30 mouse cellular contexts compared by ENCODE assay signal in the genomic region with DNA sequence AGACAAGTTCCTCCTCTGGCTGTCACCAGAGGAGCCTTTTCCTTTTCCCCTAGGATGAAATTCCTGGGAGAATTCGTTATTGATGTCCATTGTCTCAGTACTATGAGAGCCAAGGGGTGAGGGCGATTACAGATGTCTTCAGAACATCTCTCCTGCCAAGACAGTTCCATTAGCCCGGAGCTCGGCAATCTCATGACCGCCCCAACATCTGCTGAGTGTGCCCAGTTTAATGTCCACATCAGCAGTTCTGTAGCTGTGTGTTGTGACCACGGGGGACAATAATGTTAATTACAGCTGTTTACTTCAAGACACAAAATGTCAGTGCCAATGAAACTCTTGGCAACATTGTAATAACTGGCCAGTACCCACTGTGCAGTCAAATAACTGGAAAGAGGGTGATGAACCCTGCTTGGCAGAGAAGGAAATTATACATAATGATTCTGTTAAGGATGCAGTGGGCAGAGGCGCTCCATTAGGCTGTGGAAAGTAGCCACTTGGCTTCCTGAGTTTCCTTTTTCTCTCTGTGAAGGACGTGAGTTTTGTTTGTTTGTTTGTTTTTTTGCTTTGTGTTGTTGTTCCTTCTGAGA. TPM values are rescaled to one million over a fixed set of nuclear protein-coding genes. Genes with fewer than 3 reads are reported as not detected.
DNase-seq lines count a peak whose midpoint lies in the region; ATAC-seq and TF ChIP-seq lines count a peak whose summit lies in the region.
"Had no signal": no experiment of that assay in that cellular context is flagged by ENCODE, and none has a peak within 500 bp of the region (broad histone marks: within the 10 kb centered on the region; RNA-seq: fewer than 3 reads in every experiment).

No protein-coding gene starts in this region.

- WGBS in hindbrain, embryonic 15.5 days, result 77% methylated on average over 8 of the region's 8 CpGs
- WGBS in hindbrain, embryonic 12.5 days, result 84% methylated on average over 8 of the region's 8 CpGs
- WGBS in hindbrain, postnatal 0 days, result 77% methylated on average over 8 of the region's 8 CpGs
- 82% methylated on average over 8 of the region's 8 CpGs for WGBS in hindbrain, embryonic 11.5 days
- WGBS in neural tube, embryonic 15.5 days, result 69% methylated on average over 8 of the region's 8 CpGs

- no peak overlapping the region for H3K9ac ChIP-seq in hindbrain, embryonic 15.5 days
- no peak overlapping the region for H3K9ac ChIP-seq in hindbrain, embryonic 12.5 days
- H3K9ac ChIP-seq in hindbrain, postnatal 0 days (replicated peaks; ENCODE audit: low read length), result no peak overlapping the region
- H3K9ac ChIP-seq in hindbrain, embryonic 11.5 days (ENCODE audit: low read depth, low read length), result no peak overlapping the region
- H3K9ac ChIP-seq in neural tube, embryonic 15.5 days (replicated peaks), result no peak overlapping the region
- H3K9ac ChIP-seq: embryonic facial prominence, embryonic 13.5 days; embryonic facial prominence, embryonic 15.5 days; forebrain, embryonic 12.5 days had no signal

- no peaks in the 10 kb centered on the region for H3K4me1 ChIP-seq in hindbrain, embryonic 15.5 days (replicated peaks)
- no peaks in the 10 kb centered on the region for H3K4me1 ChIP-seq in hindbrain, embryonic 12.5 days
- no peaks in the 10 kb centered on the region for H3K4me1 ChIP-seq in hindbrain, postnatal 0 days (ENCODE audit: insufficient read depth, low read length)
- H3K4me1 ChIP-seq in hindbrain, embryonic 11.5 days (replicated peaks; ENCODE audit: control insufficient read depth, insufficient read depth, low read length), result no peaks in the 10 kb centered on the region
- no peaks in the 10 kb centered on the region for H3K4me1 ChIP-seq in neural tube, embryonic 15.5 days
- H3K4me1 ChIP-seq: embryonic facial prominence, embryonic 13.5 days; embryonic facial prominence, embryonic 15.5 days; forebrain, embryonic 12.5 days had no signal

- TF ChIP-seq CTCF in hindbrain, postnatal 0 days (IDR thresholded peaks at IDR 0.05; ENCODE audit: low read depth), result no peak

- peak; percentile 20 for DNase-seq in hindbrain, postnatal 0 days (ENCODE audit: low spot score)
- no peak for DNase-seq in hindbrain, embryonic 11.5 days (ENCODE audit: low spot score)
- no peak for DNase-seq in neural tube, embryonic 10.5 days (ENCODE audit: extremely low spot score, low spot score)
- DNase-seq: adrenal gland, adult 2 months; adrenal gland, postnatal 10 days; adrenal gland, postnatal 25 days; B cell, adult 2 months; cerebellum, adult 11 months; cerebellum, adult 18-20 months; cerebellum, adult 8-10 months; cerebellum, adult 9-11 months; cerebellum, postnatal 14 days; cerebellum, postnatal 36 days; embryo, embryonic 11 days had no signal

- H3K27ac ChIP-seq in hindbrain, embryonic 15.5 days (replicated peaks), result no peak overlapping the region
- H3K27ac ChIP-seq in hindbrain, embryonic 12.5 days, result no peak overlapping the region
- H3K27ac ChIP-seq in hindbrain, postnatal 0 days, result no peak overlapping the region
- no peak overlapping the region for H3K27ac ChIP-seq in hindbrain, embryonic 11.5 days (ENCODE audit: low read depth, low read length)
- H3K27ac ChIP-seq in neural tube, embryonic 15.5 days (replicated peaks), result 0 out of 2 replicates have a peak overlapping the region, but pooled peaks have one; percentile 48
- H3K27ac ChIP-seq: embryonic facial prominence, embryonic 13.5 days; embryonic facial prominence, embryonic 15.5 days; forebrain, embryonic 10.5 days; forebrain, embryonic 12.5 days had no signal

- H3K4me2 ChIP-seq in hindbrain, embryonic 15.5 days, result no peak overlapping the region
- no peak overlapping the region for H3K4me2 ChIP-seq in hindbrain, embryonic 12.5 days (replicated peaks)
- H3K4me2 ChIP-seq in hindbrain, postnatal 0 days (ENCODE audit: low read depth, low read length), result no peak overlapping the region
- no peak overlapping the region for H3K4me2 ChIP-seq in hindbrain, embryonic 11.5 days (replicated peaks; ENCODE audit: low read depth, low read length)
- H3K4me2 ChIP-seq in neural tube, embryonic 15.5 days, result no peak overlapping the region
- H3K4me2 ChIP-seq: embryonic facial prominence, embryonic 13.5 days; embryonic facial prominence, embryonic 15.5 days; forebrain, embryonic 12.5 days had no signal

- no peak overlapping the region for H3K4me3 ChIP-seq in hindbrain, embryonic 15.5 days
- no peak overlapping the region for H3K4me3 ChIP-seq in hindbrain, embryonic 12.5 days
- no peak overlapping the region for H3K4me3 ChIP-seq in hindbrain, postnatal 0 days (ENCODE audit: low read length)
- no peak overlapping the region for H3K4me3 ChIP-seq in hindbrain, embryonic 11.5 days (ENCODE audit: low read depth, low read length)
- no peak overlapping the region for H3K4me3 ChIP-seq in neural tube, embryonic 15.5 days (replicated peaks)
- H3K4me3 ChIP-seq: embryonic facial prominence, embryonic 13.5 days; embryonic facial prominence, embryonic 15.5 days; erythroblast, embryonic 14.5 days; forebrain, embryonic 10.5 days; forebrain, embryonic 12.5 days had no signal

- no peaks in the 10 kb centered on the region for H3K36me3 ChIP-seq in hindbrain, embryonic 15.5 days
- no peaks in the 10 kb centered on the region for H3K36me3 ChIP-seq in hindbrain, embryonic 12.5 days
- no peaks in the 10 kb centered on the region for H3K36me3 ChIP-seq in hindbrain, postnatal 0 days (ENCODE audit: insufficient read depth, low read length)
- no peaks in the 10 kb centered on the region for H3K36me3 ChIP-seq in hindbrain, embryonic 11.5 days (ENCODE audit: control insufficient read depth, insufficient read depth, low read length)
- no peaks in the 10 kb centered on the region for H3K36me3 ChIP-seq in neural tube, embryonic 15.5 days
- H3K36me3 ChIP-seq: embryonic facial prominence, embryonic 13.5 days; embryonic facial prominence, embryonic 15.5 days; forebrain, embryonic 10.5 days; forebrain, embryonic 12.5 days; G1E had no signal

- H3K27me3 ChIP-seq in hindbrain, embryonic 15.5 days, result no peaks in the 10 kb centered on the region
- H3K27me3 ChIP-seq in hindbrain, embryonic 12.5 days, result no peaks in the 10 kb centered on the region
- no peaks in the 10 kb centered on the region for H3K27me3 ChIP-seq in hindbrain, postnatal 0 days (ENCODE audit: insufficient read depth, low read length)
- no peaks in the 10 kb centered on the region for H3K27me3 ChIP-seq in hindbrain, embryonic 11.5 days (ENCODE audit: control insufficient read depth, insufficient read depth, low read length)
- no peaks in the 10 kb centered on the region for H3K27me3 ChIP-seq in neural tube, embryonic 15.5 days (replicated peaks)
- H3K27me3 ChIP-seq: CH12.LX; embryonic facial prominence, embryonic 13.5 days; embryonic facial prominence, embryonic 15.5 days; forebrain, embryonic 12.5 days; Patski had no signal

- ATAC-seq in hindbrain, embryonic 15.5 days (ENCODE audit: low FRiP score, low read depth), result peak; percentile 42; the same call in 1 of the 2 replicates
- no peak for ATAC-seq in hindbrain, embryonic 12.5 days (ENCODE audit: low FRiP score)
- 0 out of 2 replicates have a peak, but pooled peaks have one; percentile 40 for ATAC-seq in hindbrain, postnatal 0 days
- no peak for ATAC-seq in hindbrain, embryonic 11.5 days (ENCODE audit: low FRiP score)
- ATAC-seq in neural tube, embryonic 15.5 days (ENCODE audit: low FRiP score), result peak; percentile 79
- ATAC-seq: activated CD4-positive, CD25-positive, alpha-beta regulatory T cell, adult 4 months; CD4-positive, CD25-positive, alpha-beta regulatory T cell, adult 4 months; forebrain, embryonic 14.5 days; forebrain, embryonic 16.5 days; Patski had no signal

- H3K9me3 ChIP-seq in hindbrain, embryonic 15.5 days, result no peaks in the 10 kb centered on the region
- no peaks in the 10 kb centered on the region for H3K9me3 ChIP-seq in hindbrain, embryonic 12.5 days (replicated peaks)
- H3K9me3 ChIP-seq in hindbrain, postnatal 0 days (ENCODE audit: low read length), result no peaks in the 10 kb centered on the region
- no peaks in the 10 kb centered on the region for H3K9me3 ChIP-seq in hindbrain, embryonic 11.5 days (ENCODE audit: control insufficient read depth, low read length)
- H3K9me3 ChIP-seq in neural tube, embryonic 15.5 days (replicated peaks), result no peaks in the 10 kb centered on the region
- H3K9me3 ChIP-seq: embryonic facial prominence, embryonic 13.5 days; embryonic facial prominence, embryonic 15.5 days; forebrain, embryonic 10.5 days; forebrain, embryonic 12.5 days; G1E had no signal

RNA-seq across cellular contexts. Expression of a gene that starts 22.5 kb away (rescaled TPM):
- 2.5 TPM in 2 replicates for polyA plus RNA-seq in hindbrain, embryonic 15.5 days (2015; fragmentation: Nextera tagmentation; extraction: Ambion mirVana)
- polyA plus RNA-seq in hindbrain, embryonic 12.5 days (2016; fragmentation: Nextera tagmentation; extraction: Ambion mirVana), result 2.8 and 3.8 TPM in 2 replicates
- 2.9 and 3.3 TPM in 2 replicates for total RNA-seq in hindbrain, postnatal 0 days (2014; rRNA removed)
- polyA plus RNA-seq in hindbrain, postnatal 0 days (2015; fragmentation: Nextera tagmentation; extraction: Ambion mirVana), result 3.6 and 4.3 TPM in 2 replicates
- polyA plus RNA-seq in hindbrain, embryonic 11.5 days (2014; fragmentation: Nextera tagmentation; extraction: Ambion mirVana), result 2.1 TPM in 2 replicates
- 3.4 and 4.2 TPM in 2 replicates for polyA plus RNA-seq in neural tube, embryonic 15.5 days (2015; fragmentation: Nextera tagmentation; extraction: Ambion mirVana)
- total RNA-seq: CH12.LX; common myeloid progenitor, adult 5-6 weeks had no signal
- polyA plus RNA-seq: activated CD4-positive, CD25-positive, alpha-beta regulatory T cell, adult 4 months; CD4-positive, CD25-positive, alpha-beta regulatory T cell, adult 4 months; erythroblast, embryonic 14.5 days; G1E had no signal

RNA-seq across cellular contexts. Expression of a gene that starts 58.6 kb away (rescaled TPM):
- 12.0 and 13.7 TPM in 2 replicates for polyA plus RNA-seq in hindbrain, embryonic 15.5 days (2015; fragmentation: Nextera tagmentation; extraction: Ambion mirVana)
- polyA plus RNA-seq in hindbrain, embryonic 12.5 days (2016; fragmentation: Nextera tagmentation; extraction: Ambion mirVana), result 8.8 and 9.0 TPM in 2 replicates
- total RNA-seq in hindbrain, postnatal 0 days (2014; rRNA removed), result 1.5 and 1.7 TPM in 2 replicates
- 11.5 and 14.0 TPM in 2 replicates for polyA plus RNA-seq in hindbrain, postnatal 0 days (2015; fragmentation: Nextera tagmentation; extraction: Ambion mirVana)
- 9.4 and 10.6 TPM in 2 replicates for polyA plus RNA-seq in hindbrain, embryonic 11.5 days (2014; fragmentation: Nextera tagmentation; extraction: Ambion mirVana)
- polyA plus RNA-seq in neural tube, embryonic 15.5 days (2015; fragmentation: Nextera tagmentation; extraction: Ambion mirVana), result 11.5 and 12.6 TPM in 2 replicates
- polyA plus RNA-seq: erythroblast, embryonic 14.5 days had no signal

Comparison
In these comparisons a context has a peak if more than half of its experiments do, and no peak if none do; other contexts are left out.
1. ATAC-seq: peak in hindbrain, embryonic 15.5 days (single experiment), hindbrain, postnatal 0 days (single experiment) and neural tube, embryonic 15.5 days (single experiment); none in hindbrain, embryonic 12.5 days (single experiment) and hindbrain, embryonic 11.5 days (single experiment).